Mouse (Mus musculus): Measurements from ENCODE around the gene Cenpl. TPM values are rescaled to one million over a fixed set of nuclear protein-coding genes. Genes with fewer than 3 reads are reported as not detected.
"Not testable (repeated sequence)": the region's sequence is repeated elsewhere in the genome, so short reads cannot be mapped to it uniquely, and the experiment has no call there.

Gene Cenpl
- polyA plus RNA-seq (2012; fragmentation: generic; extraction: Trizol): 4.5 TPM

GRCm38 (mm10) chr1:161070352-161071271 lies at the start of gene Cenpl, which contains the start of gene Dars2:
Gene Cenpl (plus strand): TSS chr1:161070713.
Gene Dars2 (minus strand): TSS chr1:161070658.
- H3K27me3 ChIP-seq (ENCODE audit: control insufficient read depth, insufficient read depth, insufficient read length): no peaks in the 10 kb centered on the region
- H3K36me3 ChIP-seq (ENCODE audit: control insufficient read depth, insufficient read depth): no peaks in the 10 kb centered on the region
- TF ChIP-seq USF1 (IDR thresholded peaks at IDR 0.05; ENCODE audit: low read depth): no peak
- TF ChIP-seq MYOG (IDR thresholded peaks at IDR 0.05; ENCODE audit: control insufficient read depth in 1 of 3, insufficient read depth in 1 of 3, insufficient read length in 2 of 3, low read depth in 2 of 3): no peak
- peak; percentile 36 for TF ChIP-seq POLR2A (IDR thresholded peaks at IDR 0.05; ENCODE audit: insufficient read length, low read depth)
- no peak for TF ChIP-seq MAX (IDR thresholded peaks at IDR 0.05; ENCODE audit: low read depth)
- TF ChIP-seq MYOD1 (IDR thresholded peaks at IDR 0.05; ENCODE audit: control insufficient read depth in 1 of 3, insufficient read length in 2 of 3, low read depth in 2 of 3): no peak
- no peak for TF ChIP-seq TCF12 (IDR thresholded peaks at IDR 0.05; ENCODE audit: insufficient read depth, poor library complexity, severe bottlenecking)
- TF ChIP-seq CEBPB (IDR thresholded peaks at IDR 0.05; ENCODE audit: insufficient read depth, poor library complexity, severe bottlenecking): peak; percentile 81
- TF ChIP-seq SRF (IDR thresholded peaks at IDR 0.05; ENCODE audit: control insufficient read depth, insufficient read length, low read depth): peak; percentile 72
- TF ChIP-seq E2F4 (IDR thresholded peaks at IDR 0.05; ENCODE audit: insufficient read depth): peak; percentile 82
- TF ChIP-seq POLR2AphosphoS2 (IDR thresholded peaks at IDR 0.05; ENCODE audit: insufficient read length, low read depth): peak; percentile 44
- no peak for TF ChIP-seq TCF3 (IDR thresholded peaks at IDR 0.05; ENCODE audit: insufficient read length, low read depth)
- TF ChIP-seq REST (IDR thresholded peaks at IDR 0.05; ENCODE audit: insufficient read depth, insufficient read length): no peak
- H3K4me3 ChIP-seq: peak within 1 kb of the TSS; percentile 74
- H3K4me2 ChIP-seq (ENCODE audit: low read depth): peak within 1 kb of the TSS; percentile 99
- H3K79me2 ChIP-seq (ENCODE audit: control insufficient read depth, insufficient read depth): peaks cover 39% of the 10 kb centered on the region
- H3ac ChIP-seq (ENCODE audit: control insufficient read depth, insufficient read length): peak within 1 kb of the TSS; percentile 12

- TF ChIP-seq POLR2A (IDR thresholded peaks at IDR 0.05; ENCODE audit: insufficient read length, low read depth) (no peak), MAX (IDR thresholded peaks at IDR 0.05; ENCODE audit: low read depth) (no peak), TCF3 (IDR thresholded peaks at IDR 0.05; ENCODE audit: insufficient read length, low read depth) (no peak), SRF (IDR thresholded peaks at IDR 0.05; ENCODE audit: control insufficient read depth, insufficient read length, low read depth) (no peak)
- Histone ChIP-seq H3K4me2 (ENCODE audit: low read depth) (no peak overlapping the region), H3K36me3 (ENCODE audit: control insufficient read depth, insufficient read depth) (peaks cover 7% of the 10 kb centered on the region), H3K79me2 (ENCODE audit: control insufficient read depth, insufficient read depth) (no peaks in the 10 kb centered on the region), H3K27me3 (ENCODE audit: control insufficient read depth, insufficient read depth, insufficient read length) (no peaks in the 10 kb centered on the region), H3ac (ENCODE audit: control insufficient read depth, insufficient read length) (no peak overlapping the region), H3K4me3 (no peak overlapping the region)
Observed at GRCm38 (mm10) chr1:161025410-161026210, 44.9 kb upstream of the Cenpl start.

- TF ChIP-seq TCF12 (IDR thresholded peaks at IDR 0.05; ENCODE audit: insufficient read depth, poor library complexity, severe bottlenecking) (no peak), MYOG (IDR thresholded peaks at IDR 0.05; ENCODE audit: control insufficient read depth in 1 of 3, insufficient read depth in 1 of 3, insufficient read length in 2 of 3, low read depth in 2 of 3) (no peak), MYOD1 (IDR thresholded peaks at IDR 0.05; ENCODE audit: control insufficient read depth in 1 of 3, insufficient read length in 2 of 3, low read depth in 2 of 3) (no peak), POLR2A (IDR thresholded peaks at IDR 0.05; ENCODE audit: insufficient read length, low read depth) (no peak), CEBPB (IDR thresholded peaks at IDR 0.05; ENCODE audit: insufficient read depth, poor library complexity, severe bottlenecking) (no peak), SRF (IDR thresholded peaks at IDR 0.05; ENCODE audit: control insufficient read depth, insufficient read length, low read depth) (no peak), E2F4 (IDR thresholded peaks at IDR 0.05; ENCODE audit: insufficient read depth) (no peak), POLR2AphosphoS2 (IDR thresholded peaks at IDR 0.05; ENCODE audit: insufficient read length, low read depth) (no peak)
- no peak overlapping the region for H3ac ChIP-seq (ENCODE audit: control insufficient read depth, insufficient read length)
- H3K27me3 ChIP-seq (ENCODE audit: control insufficient read depth, insufficient read depth, insufficient read length): no peaks in the 10 kb centered on the region
- no peak overlapping the region for H3K4me2 ChIP-seq (ENCODE audit: low read depth)
- no peaks in the 10 kb centered on the region for H3K79me2 ChIP-seq (ENCODE audit: control insufficient read depth, insufficient read depth)
- no peak overlapping the region for H3K4me3 ChIP-seq
- peaks cover 9% of the 10 kb centered on the region for H3K36me3 ChIP-seq (ENCODE audit: control insufficient read depth, insufficient read depth)
Observed at GRCm38 (mm10) chr1:161027196-161027595, 43.3 kb upstream of the Cenpl start.

- peaks cover 11% of the 10 kb centered on the region for H3K36me3 ChIP-seq (ENCODE audit: control insufficient read depth, insufficient read depth)
- H3ac ChIP-seq (ENCODE audit: control insufficient read depth, insufficient read length); H3K4me3 ChIP-seq; H3K27me3 ChIP-seq (ENCODE audit: control insufficient read depth, insufficient read depth, insufficient read length); H3K4me2 ChIP-seq (ENCODE audit: low read depth); H3K79me2 ChIP-seq (ENCODE audit: control insufficient read depth, insufficient read depth): not testable (repeated sequence)
Observed at GRCm38 (mm10) chr1:161028427-161028826, 42.1 kb upstream of the Cenpl start.

GRCm38 (mm10) chr1:161030058-161030457 lies 40.5 kb upstream of the Cenpl start:
- no peak for TF ChIP-seq POLR2AphosphoS2 (IDR thresholded peaks at IDR 0.05; ENCODE audit: insufficient read length, low read depth)
- TF ChIP-seq TCF12 (IDR thresholded peaks at IDR 0.05; ENCODE audit: insufficient read depth, poor library complexity, severe bottlenecking): no peak
- no peak for TF ChIP-seq E2F4 (IDR thresholded peaks at IDR 0.05; ENCODE audit: insufficient read depth)
- TF ChIP-seq SRF (IDR thresholded peaks at IDR 0.05; ENCODE audit: control insufficient read depth, insufficient read length, low read depth): no peak
- TF ChIP-seq POLR2A (IDR thresholded peaks at IDR 0.05; ENCODE audit: insufficient read length, low read depth): no peak
- no peak for TF ChIP-seq USF1 (IDR thresholded peaks at IDR 0.05; ENCODE audit: low read depth)
- no peak for TF ChIP-seq MYOD1 (IDR thresholded peaks at IDR 0.05; ENCODE audit: control insufficient read depth in 1 of 3, insufficient read length in 2 of 3, low read depth in 2 of 3)
- no peak for TF ChIP-seq TCF3 (IDR thresholded peaks at IDR 0.05; ENCODE audit: insufficient read length, low read depth)
- no peak for TF ChIP-seq CEBPB (IDR thresholded peaks at IDR 0.05; ENCODE audit: insufficient read depth, poor library complexity, severe bottlenecking)
- no peak for TF ChIP-seq MAX (IDR thresholded peaks at IDR 0.05; ENCODE audit: low read depth)
- no peak for TF ChIP-seq REST (IDR thresholded peaks at IDR 0.05; ENCODE audit: insufficient read depth, insufficient read length)
- no peak for TF ChIP-seq MYOG (IDR thresholded peaks at IDR 0.05; ENCODE audit: control insufficient read depth in 1 of 3, insufficient read depth in 1 of 3, insufficient read length in 2 of 3, low read depth in 2 of 3)
- Histone ChIP-seq H3K27me3 (ENCODE audit: control insufficient read depth, insufficient read depth, insufficient read length) (no peaks in the 10 kb centered on the region), H3K79me2 (ENCODE audit: control insufficient read depth, insufficient read depth) (peaks cover under 1% of the 10 kb centered on the region), H3K36me3 (ENCODE audit: control insufficient read depth, insufficient read depth) (peaks cover 11% of the 10 kb centered on the region), H3K4me3 (no peak overlapping the region), H3ac (ENCODE audit: control insufficient read depth, insufficient read length) (no peak overlapping the region), H3K4me2 (ENCODE audit: low read depth) (no peak overlapping the region)
